Mouse (Mus musculus) limb, embryonic 12.5 days (tissue): ENCODE measurements around the gene Wdr70. TPM values are rescaled to one million over a fixed set of nuclear protein-coding genes. Genes with fewer than 3 reads are reported as not detected.
"Not testable (repeated sequence)": the region's sequence is repeated elsewhere in the genome, so short reads cannot be mapped to it uniquely, and the experiment has no call there.

Experiments used
- ATAC-seq: fragments of 200-750 bp; cut with Nextera tagmentation; 2 replicates; pipeline ENCODE4 v1.8.0; 2017; ENCODE audit warnings: low read depth, moderate TSS enrichment; ENCODE audit not compliant: insufficient number of reproducible peaks, insufficient read depth, low FRiP score, low TSS enrichment
- H3K27ac ChIP-seq: fragments of 300-500 bp; sonication (generic); 2 replicates; pipeline ENCODE4 v1.5.1; 2016; ENCODE audit warnings: mild to moderate bottlenecking, moderate library complexity
- H3K27me3 ChIP-seq: fragments of 300-500 bp; sonication (generic); 2 replicates; pipeline ENCODE4 v1.6.1; 2016; ENCODE audit warnings: mild to moderate bottlenecking, moderate library complexity
- H3K36me3 ChIP-seq: fragments of 300-500 bp; sonication (generic); 2 replicates; pipeline ENCODE4 v1.6.1; 2016; ENCODE audit warnings: mild to moderate bottlenecking, moderate library complexity
- H3K4me1 ChIP-seq: fragments of 300-500 bp; sonication (generic); replicated peaks from 2 replicates; pipeline ENCODE4 v1.6.1; 2016
- H3K4me2 ChIP-seq: fragments of 300-500 bp; sonication (generic); 2 replicates; pipeline ENCODE4 v1.6.1; 2016; ENCODE audit warnings: mild to moderate bottlenecking, moderate library complexity
- H3K4me3 ChIP-seq: fragments of 300-500 bp; sonication (generic); replicated peaks from 2 replicates; pipeline ENCODE4 v1.5.1; 2016; ENCODE audit warnings: mild to moderate bottlenecking
- H3K9ac ChIP-seq: fragments of 300-500 bp; sonication (generic); replicated peaks from 2 replicates; pipeline ENCODE4 v1.6.1; 2016; ENCODE audit warnings: mild to moderate bottlenecking, moderate library complexity
- H3K9me3 ChIP-seq: fragments of 300-500 bp; sonication (generic); 2 replicates; pipeline ENCODE4 v1.6.1; 2016; ENCODE audit warnings: mild to moderate bottlenecking, moderate library complexity
- WGBS: fragments of 180-500 bp; shearing (Covaris S2); methylation state at CpG from one replicate; pipeline ENCODE4 v1.1.7; 2016; 5-methylcytosine and 5-hydroxymethylcytosine counted together
- polyA plus RNA-seq: library from polyadenylated mRNA; unstranded; fragments of >200 nt; fragmentation: Nextera tagmentation; extraction: Ambion mirVana; gene quantifications from 2 replicates; pipeline ENCODE4 v1.2.1, GENCODE M21; 2016

The Wdr70 gene
- polyA plus RNA-seq, 1 experiment from 2014 or later = 62.2 TPM

GRCm38 (mm10) chr15:8092668-8093067, 6.3 kb downstream of the Wdr70 start:
- H3K9ac ChIP-seq, H3K4me3 ChIP-seq, H3K9me3 ChIP-seq, H3K4me2 ChIP-seq, H3K27me3 ChIP-seq, H3K27ac ChIP-seq, H3K4me1 ChIP-seq, ATAC-seq: not testable (repeated sequence)
- peaks cover 62% of the 10 kb centered on the region for H3K36me3 ChIP-seq
- 97% methylated on average over 1 of the region's 1 CpGs for WGBS

- no peaks in the 10 kb centered on the region for H3K4me1 ChIP-seq
- H3K9me3 ChIP-seq = no peaks in the 10 kb centered on the region
- no peak overlapping the region for H3K4me3 ChIP-seq
- 93% methylated on average over 2 of the region's 2 CpGs for WGBS
- peaks cover 54% of the 10 kb centered on the region for H3K36me3 ChIP-seq
- no peak overlapping the region for H3K9ac ChIP-seq
- ATAC-seq = no peak
- no peak overlapping the region for H3K4me2 ChIP-seq
- no peak overlapping the region for H3K27ac ChIP-seq
- no peaks in the 10 kb centered on the region for H3K27me3 ChIP-seq
Observed at GRCm38 (mm10) chr15:8090685-8091084, 8.3 kb downstream of the Wdr70 start.

- Histone ChIP-seq H3K27me3 (no peaks in the 10 kb centered on the region), H3K4me2 (no peak overlapping the region), H3K36me3 (peaks cover 40% of the 10 kb centered on the region), H3K4me1 (no peaks in the 10 kb centered on the region), H3K4me3 (no peak overlapping the region), H3K9ac (no peak overlapping the region), H3K27ac (no peak overlapping the region), H3K9me3 (no peaks in the 10 kb centered on the region)
- no peak for ATAC-seq
- 85% methylated on average over 3 of the region's 3 CpGs for WGBS
Observed at GRCm38 (mm10) chr15:8088715-8089114, 10.3 kb downstream of the Wdr70 start.

- no peak overlapping the region for H3K4me3 ChIP-seq
- peaks cover 27% of the 10 kb centered on the region for H3K36me3 ChIP-seq
- 96% methylated on average over 4 of the region's 4 CpGs for WGBS
- H3K27ac ChIP-seq = no peak overlapping the region
- H3K9ac ChIP-seq = no peak overlapping the region
- H3K4me1 ChIP-seq = no peaks in the 10 kb centered on the region
- H3K27me3 ChIP-seq = no peaks in the 10 kb centered on the region
- H3K4me2 ChIP-seq = no peak overlapping the region
- no peaks in the 10 kb centered on the region for H3K9me3 ChIP-seq
- ATAC-seq = no peak
Observed at GRCm38 (mm10) chr15:8087293-8087692, 11.7 kb downstream of the Wdr70 start.

- H3K27ac ChIP-seq = no peak overlapping the region
- H3K4me3 ChIP-seq = no peak overlapping the region
- H3K36me3 ChIP-seq = peaks cover 38% of the 10 kb centered on the region
- no peaks in the 10 kb centered on the region for H3K4me1 ChIP-seq
- H3K9ac ChIP-seq = no peak overlapping the region
- no peak for ATAC-seq
- no peaks in the 10 kb centered on the region for H3K27me3 ChIP-seq
- H3K9me3 ChIP-seq = no peaks in the 10 kb centered on the region
- WGBS = 92% methylated on average over 8 of the region's 8 CpGs
- H3K4me2 ChIP-seq = no peak overlapping the region
Observed at GRCm38 (mm10) chr15:8082139-8082538, 16.9 kb downstream of the Wdr70 start.

GRCm38 (mm10) chr15:8073159-8073558, 25.9 kb downstream of the Wdr70 start:
- H3K27me3 ChIP-seq, H3K4me2 ChIP-seq, ATAC-seq, H3K9me3 ChIP-seq, H3K4me3 ChIP-seq, H3K9ac ChIP-seq, H3K27ac ChIP-seq, H3K4me1 ChIP-seq: not testable (repeated sequence)
- WGBS = 93% methylated on average over 3 of the region's 3 CpGs
- H3K36me3 ChIP-seq = peaks cover 63% of the 10 kb centered on the region

- WGBS = 81% methylated on average over 6 of the region's 6 CpGs
- Histone ChIP-seq H3K4me1 (no peaks in the 10 kb centered on the region), H3K4me3 (no peak overlapping the region), H3K36me3 (peaks cover 28% of the 10 kb centered on the region), H3K9me3 (no peaks in the 10 kb centered on the region), H3K27ac (no peak overlapping the region), H3K27me3 (no peaks in the 10 kb centered on the region), H3K9ac (no peak overlapping the region), H3K4me2 (no peak overlapping the region)
- ATAC-seq = no peak
Observed at GRCm38 (mm10) chr15:8065221-8065620, 33.8 kb downstream of the Wdr70 start.

- H3K27ac ChIP-seq = no peak overlapping the region
Observed at GRCm38 (mm10) chr15:8051177-8051576, 47.8 kb downstream of the Wdr70 start.

GRCm38 (mm10) chr15:8039834-8040233, 59.2 kb downstream of the Wdr70 start:
- Histone ChIP-seq H3K27me3 (no peaks in the 10 kb centered on the region), H3K4me3 (no peak overlapping the region), H3K9ac (no peak overlapping the region), H3K27ac (no peak overlapping the region), H3K36me3 (peaks cover 31% of the 10 kb centered on the region; the same call in 1 of the 2 replicates), H3K9me3 (no peaks in the 10 kb centered on the region), H3K4me1 (no peaks in the 10 kb centered on the region), H3K4me2 (no peak overlapping the region)
- ATAC-seq = no peak
- 69% methylated on average over 4 of the region's 4 CpGs for WGBS

More at GRCm38 (mm10) chr15:8051177-8051576, 47.8 kb downstream of the Wdr70 start:
- H3K9me3 ChIP-seq = no peaks in the 10 kb centered on the region
- H3K36me3 ChIP-seq = peaks cover 24% of the 10 kb centered on the region
- H3K4me2 ChIP-seq = no peak overlapping the region
- no peaks in the 10 kb centered on the region for H3K27me3 ChIP-seq
- ATAC-seq = no peak
- H3K4me1 ChIP-seq = no peaks in the 10 kb centered on the region
- no peak overlapping the region for H3K4me3 ChIP-seq
- no peak overlapping the region for H3K9ac ChIP-seq
- WGBS = 90% methylated on average over 3 of the region's 3 CpGs

GRCm38 (mm10) chr15:8038457-8038856, 60.6 kb downstream of the Wdr70 start:
- Histone ChIP-seq H3K27ac (no peak overlapping the region), H3K4me2 (no peak overlapping the region), H3K9me3 (no peaks in the 10 kb centered on the region), H3K4me1 (no peaks in the 10 kb centered on the region), H3K4me3 (no peak overlapping the region), H3K36me3 (peaks cover 35% of the 10 kb centered on the region; the same call in 1 of the 2 replicates), H3K9ac (no peak overlapping the region), H3K27me3 (no peaks in the 10 kb centered on the region)
- 89% methylated on average over 5 of the region's 5 CpGs for WGBS
- no peak for ATAC-seq

GRCm38 (mm10) chr15:8037825-8038224, 61.2 kb downstream of the Wdr70 start:
- H3K4me3 ChIP-seq = no peak overlapping the region
- no peak overlapping the region for H3K27ac ChIP-seq
- peaks cover 34% of the 10 kb centered on the region; the same call in 1 of the 2 replicates for H3K36me3 ChIP-seq
- H3K4me1 ChIP-seq = no peaks in the 10 kb centered on the region
- no peak overlapping the region for H3K4me2 ChIP-seq
- no peaks in the 10 kb centered on the region for H3K9me3 ChIP-seq
- H3K27me3 ChIP-seq = no peaks in the 10 kb centered on the region
- ATAC-seq = no peak
- H3K9ac ChIP-seq = no peak overlapping the region
- WGBS = 71% methylated on average over 3 of the region's 3 CpGs

- H3K36me3 ChIP-seq = peaks cover 16% of the 10 kb centered on the region; the same call in 1 of the 2 replicates
- no peak overlapping the region for H3K9ac ChIP-seq
- WGBS = 82% methylated on average over 7 of the region's 7 CpGs
- no peak overlapping the region for H3K4me3 ChIP-seq
- no peaks in the 10 kb centered on the region for H3K4me1 ChIP-seq
- H3K4me2 ChIP-seq = no peak overlapping the region
- H3K9me3 ChIP-seq = no peaks in the 10 kb centered on the region
- no peak for ATAC-seq
- no peak overlapping the region for H3K27ac ChIP-seq
- no peaks in the 10 kb centered on the region for H3K27me3 ChIP-seq
Observed at GRCm38 (mm10) chr15:8031211-8031610, 67.8 kb downstream of the Wdr70 start.
